Mouse (Mus musculus) megakaryocyte, embryonic 14.5 days (primary cell): Measurements from ENCODE around the gene Magi2.

ENCODE experiments used
- FLI1 ChIP-seq: IDR thresholded peaks from 2 replicates; pipeline ENCODE4 v1.6.1; 2012; ENCODE audit warnings: low read length, inconsistent platforms, mixed read lengths
- GATA1 ChIP-seq: IDR thresholded peaks from 3 replicates; pipeline ENCODE4 v1.6.1; 2012; ENCODE audit warnings: mixed read lengths, low read length, inconsistent platforms, borderline replicate concordance

- no peak for TF ChIP-seq FLI1
- no peak for TF ChIP-seq GATA1
Measured at GRCm38 (mm10) chr5:20576266-20576665, 1349.4 kb downstream of the Magi2 start.
